Mouse (Mus musculus) fat pad, adult 2 months (tissue): Measurements from ENCODE around the gene Cks2.
"Not testable (repeated sequence)": the region's sequence is repeated elsewhere in the genome, so short reads cannot be mapped to it uniquely, and the experiment has no call there.

Experiments
- DNase-seq: peaks from one replicate; pipeline ENCODE4 v3.0.0-alpha.2; 2011; ENCODE audit warnings: low read depth, low spot score; ENCODE audit errors: extremely low read depth

Cks2 gene

DNA sequence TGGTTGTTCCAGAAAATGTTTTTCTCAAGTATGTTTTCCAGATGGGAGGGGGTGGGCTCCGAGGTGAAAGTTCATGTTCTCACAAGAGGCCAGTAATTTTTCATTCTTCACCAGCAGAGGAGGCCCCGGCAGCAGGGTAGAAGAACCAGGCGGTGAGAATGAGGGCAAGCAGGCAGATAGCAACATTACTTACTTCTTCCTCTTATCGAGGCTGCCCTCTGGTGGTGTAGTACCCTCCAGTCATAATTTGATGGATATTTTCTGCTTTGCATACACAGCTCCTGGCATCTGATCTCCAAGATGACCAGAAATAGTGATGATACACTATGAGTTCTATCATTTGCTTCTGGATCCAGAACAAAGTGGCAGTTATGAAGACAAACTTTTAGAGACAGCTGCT is 6.1 kb upstream of the Cks2 start:
- no peak for DNase-seq

DNA sequence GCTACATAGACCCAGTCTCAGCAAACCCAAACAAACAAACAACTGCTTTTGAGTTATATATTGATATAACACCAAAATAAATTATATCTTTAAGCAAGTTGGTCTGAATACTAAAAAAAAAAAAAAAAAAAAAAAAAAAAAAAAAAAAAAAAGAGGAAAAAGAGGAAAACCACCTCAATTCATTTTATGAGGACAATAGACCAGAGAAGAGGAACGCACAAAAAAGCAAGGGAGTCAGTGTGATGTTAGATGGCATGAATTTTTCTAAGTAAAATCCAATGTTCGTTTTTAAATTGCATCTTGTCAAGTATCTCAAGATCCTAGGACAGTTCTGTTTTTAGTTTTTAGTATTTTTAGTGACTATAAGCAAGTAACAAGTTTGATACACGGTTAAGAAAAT is 3.6 kb upstream of the Cks2 start:
- no peak for DNase-seq

DNA sequence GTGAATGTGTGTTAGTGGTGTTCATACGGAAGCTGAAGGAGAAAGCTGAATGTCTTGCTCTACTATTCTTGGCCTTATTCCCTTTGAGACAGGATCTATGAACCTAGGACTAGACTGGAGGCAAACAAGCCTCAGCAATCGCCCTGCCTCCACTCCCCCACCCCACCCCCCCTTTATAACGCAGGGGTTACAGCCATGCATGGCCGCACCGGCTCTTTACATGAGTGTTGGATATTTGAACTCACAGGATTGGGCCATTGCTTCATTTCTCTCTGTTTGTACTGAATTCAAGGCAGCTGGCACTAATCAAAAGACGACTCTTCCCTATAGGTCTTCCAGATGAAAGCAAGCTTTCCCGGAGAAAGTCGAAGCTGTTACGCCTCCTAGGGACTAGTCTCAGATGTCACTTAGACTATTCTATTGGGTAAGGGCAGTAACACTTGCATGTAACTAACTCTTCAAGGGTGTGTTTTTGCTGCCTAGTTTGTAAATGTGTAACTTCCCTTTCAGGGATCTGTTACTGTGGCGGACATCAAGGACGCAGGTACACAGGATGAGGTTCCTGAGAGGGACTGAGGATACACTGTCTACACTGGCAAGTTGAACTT is 2.8 kb upstream of the Cks2 start:
- no peak for DNase-seq

DNA sequence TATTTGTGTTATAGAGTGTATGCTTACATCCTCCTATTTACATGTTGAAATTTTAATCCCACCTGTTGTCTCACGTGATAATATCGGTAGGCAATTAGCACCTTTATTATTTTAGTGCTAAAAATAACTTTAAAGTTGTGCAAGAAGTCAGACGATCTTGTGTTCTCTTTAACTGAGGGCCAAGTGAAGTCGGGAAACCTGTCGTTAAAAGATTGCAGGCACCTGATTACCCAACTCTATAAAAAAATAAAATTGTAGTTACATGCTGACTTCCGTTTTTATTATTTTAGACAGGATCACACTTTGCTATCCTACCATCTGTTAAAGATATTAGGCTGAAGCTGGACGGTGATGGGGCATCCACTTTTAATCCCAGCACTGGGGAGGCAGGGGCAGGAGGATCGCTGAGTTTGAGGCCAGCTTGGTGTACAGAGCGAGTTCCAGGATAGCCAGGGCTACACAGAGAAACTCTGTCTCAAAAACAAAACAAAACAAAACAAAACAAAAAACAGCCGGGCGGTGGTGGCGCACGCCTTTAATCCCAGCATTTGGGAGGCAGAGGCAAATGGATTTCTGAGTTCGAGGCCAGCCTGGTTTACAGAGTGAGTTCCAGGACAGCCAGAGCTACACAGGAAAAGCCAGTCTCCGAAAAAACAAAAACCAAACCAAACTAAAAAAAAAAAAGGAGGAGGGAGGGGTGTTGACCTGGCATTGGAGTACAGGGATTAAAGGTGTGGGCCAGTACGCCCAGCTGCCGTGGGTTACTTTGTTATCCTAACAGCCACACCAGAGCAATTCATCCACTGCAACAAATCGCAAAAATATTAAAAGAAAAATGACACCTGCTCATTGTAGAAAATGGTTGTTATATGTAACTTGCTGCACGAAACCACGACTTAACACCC is 856 bp upstream of the Cks2 start:
- no peak for DNase-seq

DNA sequence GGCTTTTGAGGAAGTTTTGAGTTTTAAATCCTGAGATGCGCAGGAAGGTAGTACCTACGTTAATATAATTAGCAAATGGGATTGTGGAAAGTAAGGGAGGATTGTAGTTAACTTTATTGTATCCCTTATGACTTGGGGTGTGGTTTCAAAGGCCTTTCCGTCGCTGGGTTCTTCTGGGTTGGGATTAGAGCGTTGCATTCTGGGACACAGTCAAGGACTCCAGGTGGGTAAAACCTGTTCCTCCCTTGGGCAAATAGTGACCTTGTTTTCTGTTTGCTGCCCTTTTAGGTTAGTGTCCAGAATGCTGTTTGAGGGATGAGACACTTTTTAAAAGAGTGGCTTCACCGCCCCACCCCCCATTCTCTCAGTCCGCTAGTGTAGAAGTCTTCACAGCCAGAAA is 840 bp downstream of the Cks2 start:
- DNase-seq, result no peak

DNA sequence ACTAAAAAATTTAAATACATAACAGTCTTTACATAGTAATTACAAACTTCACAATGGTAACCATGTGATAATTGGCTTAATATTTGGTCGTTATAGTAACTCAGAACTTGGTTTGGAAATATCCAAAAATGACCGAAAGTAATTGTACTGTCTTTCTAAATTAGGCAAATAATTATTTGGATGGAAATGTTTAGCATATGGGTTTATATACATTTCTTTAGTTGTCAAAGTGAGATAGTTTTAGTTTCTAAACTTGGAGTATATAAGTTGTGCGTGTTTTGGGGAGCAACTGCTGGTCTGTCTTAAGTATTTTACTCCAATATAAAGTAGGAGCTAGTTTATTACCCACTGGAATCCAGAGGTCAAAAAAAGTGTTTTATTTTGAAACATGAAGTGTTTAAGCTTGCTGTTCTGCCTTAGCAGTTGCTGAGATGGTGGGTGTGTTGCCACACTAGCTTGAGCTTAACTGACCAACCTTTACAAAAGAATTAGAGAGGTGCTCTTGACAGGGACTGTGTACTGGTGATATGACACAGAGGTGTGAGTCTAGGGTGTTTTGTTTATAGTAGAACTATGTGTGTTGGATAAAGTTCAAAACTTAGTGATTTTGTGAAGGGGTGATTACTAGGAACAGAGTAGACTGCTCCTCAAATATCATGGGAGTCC is 1.5 kb downstream of the Cks2 start:
- DNase-seq, result no peak

DNA sequence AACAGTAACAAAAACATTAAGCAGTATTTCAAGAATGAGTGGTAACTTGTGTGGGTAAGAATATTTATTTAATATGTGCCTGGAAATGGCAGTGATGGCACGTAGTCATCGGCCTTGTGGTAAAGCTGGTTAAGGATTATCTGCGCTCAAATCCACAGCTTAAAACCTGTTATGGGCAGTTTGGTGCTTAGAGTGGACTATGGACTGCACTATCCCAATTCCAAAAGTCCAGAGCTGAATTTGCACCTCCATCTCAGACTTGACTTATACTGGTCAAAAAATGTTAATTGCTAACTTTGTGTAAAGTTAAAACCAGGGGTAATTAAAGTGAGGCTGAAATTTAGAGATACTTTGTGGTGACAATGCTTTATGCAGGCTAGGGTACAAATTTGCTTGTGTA is 2.7 kb downstream of the Cks2 start:
- no peak for DNase-seq

DNA sequence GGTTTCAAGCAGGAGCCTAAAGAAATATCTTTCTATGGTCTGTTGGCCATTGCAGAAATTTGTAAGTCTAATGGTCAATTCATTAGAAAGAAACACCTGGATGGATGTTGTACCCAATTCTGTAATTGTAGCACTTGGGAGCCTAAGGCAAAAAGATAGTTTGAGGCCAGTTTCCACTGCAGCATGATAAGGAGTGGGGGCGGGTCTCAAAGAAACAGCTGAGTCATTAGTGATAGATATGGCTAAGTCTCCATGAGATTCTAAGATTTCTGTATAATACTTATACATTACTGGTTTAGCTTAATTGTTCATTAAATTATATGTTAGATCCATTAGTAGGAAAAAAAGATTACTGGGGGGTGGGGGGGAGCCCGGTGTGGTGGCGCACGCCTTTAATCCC is 3.2 kb downstream of the Cks2 start:
- DNase-seq, result no peak

DNA sequence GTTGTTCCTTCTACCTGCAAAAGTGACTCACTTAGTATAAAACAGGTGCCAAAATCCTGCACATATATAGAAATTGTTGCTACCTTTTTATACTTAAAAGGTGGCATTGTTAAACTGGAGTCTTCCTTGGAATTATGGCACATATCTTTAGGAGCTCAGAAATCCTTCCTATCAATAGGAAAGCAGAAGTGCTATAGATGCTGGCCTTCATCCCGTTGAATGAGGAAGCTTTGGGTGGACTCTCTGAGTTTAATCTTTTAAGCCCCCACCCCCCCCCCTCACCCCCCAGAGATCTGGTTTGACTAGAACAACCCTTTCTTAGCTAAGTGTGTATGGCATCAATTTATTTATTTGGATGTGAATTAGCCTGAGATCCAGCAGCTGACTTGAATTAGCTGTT is 4.7 kb downstream of the Cks2 start:
- no peak for DNase-seq

DNA sequence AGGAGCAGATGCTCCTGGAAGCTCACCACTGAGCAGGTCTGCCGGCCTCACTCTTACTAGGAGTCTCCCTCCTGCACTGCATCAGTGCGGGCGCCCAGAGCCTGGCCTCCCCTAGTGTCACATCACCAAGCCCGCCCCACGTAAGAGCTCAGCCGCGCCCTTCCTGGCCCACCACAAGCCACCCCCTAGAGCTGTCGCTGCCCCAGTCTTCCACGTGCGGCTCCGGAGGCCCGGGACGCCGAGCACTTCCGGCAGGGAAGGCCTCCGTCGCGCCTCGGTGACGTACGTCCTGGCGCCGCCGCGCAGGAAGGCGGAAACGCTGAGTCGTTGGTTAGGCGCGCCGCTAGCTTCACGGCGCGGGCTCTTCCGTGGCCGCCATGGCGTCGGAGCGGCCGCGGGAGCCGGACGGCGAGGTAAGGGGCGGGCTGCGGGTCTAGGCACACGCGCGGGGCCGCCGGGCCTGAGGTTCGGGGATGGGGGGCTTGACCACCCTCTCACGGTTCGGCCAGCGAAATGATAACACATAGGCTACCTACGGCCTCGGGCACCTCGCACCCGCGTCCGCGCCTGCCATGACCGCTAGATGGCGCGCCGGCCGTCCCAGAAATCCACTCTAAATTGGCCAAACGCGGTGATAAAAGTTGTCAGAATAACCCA is 6.5 kb downstream of the Cks2 start, which contains the start of gene Secisbp2:
TSS of gene Secisbp2 (plus strand) at position 290 of the 657 bp plus-strand sequence.
- no peak for DNase-seq

DNA sequence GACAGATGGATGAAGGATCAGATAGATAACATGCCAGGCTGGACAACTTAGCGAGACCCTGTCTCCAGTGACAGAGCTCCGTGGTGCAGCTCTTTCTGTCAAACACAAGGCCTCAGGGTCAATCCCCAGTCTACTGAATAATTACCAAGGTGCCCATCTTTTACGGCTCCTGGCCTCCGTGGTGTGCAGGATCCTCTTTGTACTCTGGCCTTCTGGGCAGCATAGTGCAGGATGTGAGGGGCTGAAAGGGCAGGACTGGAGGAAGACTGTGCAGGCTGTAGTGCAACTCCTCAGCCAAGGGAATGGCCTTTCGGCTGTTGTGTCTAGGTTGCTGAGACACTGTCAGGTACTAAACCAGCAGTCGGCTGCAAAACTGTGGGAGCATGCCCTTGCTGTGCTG is 8.1 kb downstream of the Cks2 start:
- no peak for DNase-seq

DNA sequence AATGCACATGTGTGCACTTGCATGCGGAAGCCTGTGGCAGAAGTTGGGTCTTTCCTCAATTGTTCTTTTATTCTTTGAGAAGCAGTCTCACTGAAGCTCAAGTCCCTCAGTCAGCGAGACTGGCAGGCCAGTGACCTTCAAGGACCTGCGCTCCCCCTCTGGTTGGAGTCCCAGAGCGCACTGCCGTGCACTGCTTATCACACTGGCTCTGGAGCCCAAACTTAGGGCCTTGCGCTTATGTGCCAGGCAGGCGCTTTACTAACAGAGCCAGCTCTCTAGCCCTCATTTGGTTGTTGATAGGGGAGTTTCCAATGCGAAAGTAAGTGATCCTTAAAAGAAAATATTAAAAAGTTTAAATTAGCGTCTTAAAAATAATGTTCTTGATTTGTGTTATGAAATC is 8.9 kb downstream of the Cks2 start:
- DNase-seq, result no peak

DNA sequence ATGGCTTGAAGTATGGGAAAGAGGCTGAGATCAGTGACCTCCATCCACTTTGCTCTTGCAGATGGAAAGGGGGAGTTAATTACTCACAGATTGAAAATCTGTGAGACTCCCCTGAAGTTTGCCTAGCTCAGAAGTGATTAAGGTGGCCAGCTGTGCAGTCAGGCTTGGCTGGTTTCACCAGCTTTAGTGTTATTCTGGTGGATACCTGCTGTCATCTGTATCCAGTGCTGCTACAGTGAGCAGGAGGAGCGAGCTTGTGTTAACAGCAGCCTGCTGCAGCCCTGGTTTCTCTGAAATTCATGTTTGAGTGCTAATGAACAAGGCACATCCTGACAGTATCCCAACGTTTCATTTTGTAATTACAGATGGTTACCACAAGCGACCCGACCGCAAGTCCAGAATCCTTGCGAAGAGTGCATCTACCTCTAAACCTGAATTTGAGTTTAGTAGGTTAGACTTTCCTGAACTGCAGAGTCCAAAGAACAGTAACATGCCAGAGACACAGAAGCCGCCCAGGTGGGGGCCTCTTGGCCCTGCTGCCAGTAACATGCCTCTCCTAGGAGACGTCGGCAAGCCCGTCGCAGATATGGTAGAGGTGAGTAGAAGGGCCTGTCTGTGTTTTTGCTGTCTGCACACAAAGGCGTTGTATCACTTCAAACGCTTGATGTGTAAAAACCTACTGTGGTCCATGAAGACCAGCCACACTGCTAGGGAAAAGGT is 11.6 kb downstream of the Cks2 start:
- DNase-seq, result no peak

DNA sequence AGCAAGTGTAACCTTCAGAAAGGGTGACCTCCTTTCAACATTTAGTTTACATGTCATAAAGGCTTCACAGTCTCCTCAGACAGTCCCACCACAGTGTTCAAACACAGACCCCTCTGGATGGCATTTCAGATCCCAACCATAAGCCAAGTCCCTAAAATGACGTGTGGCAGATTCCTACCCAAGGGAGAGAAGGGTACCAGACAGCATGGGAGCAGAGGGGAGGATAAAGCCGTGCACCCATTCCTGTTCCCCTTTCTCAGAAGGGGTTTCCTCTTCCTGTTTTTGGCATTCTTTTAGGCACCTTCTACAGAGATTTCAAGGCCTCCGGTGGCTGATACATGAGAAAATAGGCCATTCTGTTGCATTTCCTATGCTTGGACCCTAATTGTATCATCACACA is 13.1 kb downstream of the Cks2 start:
- DNase-seq, result no peak

DNA sequence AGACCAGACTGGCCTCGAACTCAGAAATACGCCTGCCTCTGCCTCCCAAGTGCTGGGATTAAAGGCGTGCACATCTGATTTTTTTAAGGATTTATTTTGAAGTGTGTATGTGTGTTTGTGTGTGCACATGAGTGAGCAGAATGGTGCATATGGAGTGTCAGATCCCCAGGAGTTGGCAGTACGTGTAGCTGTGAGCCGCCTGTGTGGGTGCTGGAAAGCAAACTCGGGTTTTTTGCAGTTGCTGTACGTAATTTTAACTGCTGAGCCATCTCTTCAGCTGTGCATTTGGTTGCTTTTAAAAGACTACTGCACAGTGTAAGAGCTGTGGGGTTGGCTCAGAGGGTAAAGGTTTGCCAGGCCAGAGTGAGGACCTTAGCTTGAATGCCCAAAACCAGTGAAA is 14.5 kb downstream of the Cks2 start:
- no peak for DNase-seq

DNA sequence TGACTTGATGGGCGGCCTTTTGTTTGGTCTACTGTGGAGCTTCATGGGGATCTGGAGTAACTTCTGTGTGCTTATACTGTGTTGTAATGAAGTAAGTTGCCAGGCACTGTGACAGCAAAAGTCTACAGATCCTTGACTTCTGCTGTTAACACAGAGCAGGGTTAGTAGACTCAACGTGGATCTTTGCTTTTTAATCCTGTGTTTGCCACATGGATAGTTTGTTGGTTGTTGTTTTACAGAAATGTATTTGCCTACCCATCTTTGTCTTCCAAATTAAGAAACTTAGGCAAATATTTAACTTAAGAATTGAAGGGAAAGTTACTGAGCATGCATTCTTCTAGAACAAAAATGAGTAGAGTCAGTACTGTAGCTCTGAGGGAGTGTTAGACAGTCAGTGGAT is 18.5 kb downstream of the Cks2 start:
- no peak for DNase-seq

DNA sequence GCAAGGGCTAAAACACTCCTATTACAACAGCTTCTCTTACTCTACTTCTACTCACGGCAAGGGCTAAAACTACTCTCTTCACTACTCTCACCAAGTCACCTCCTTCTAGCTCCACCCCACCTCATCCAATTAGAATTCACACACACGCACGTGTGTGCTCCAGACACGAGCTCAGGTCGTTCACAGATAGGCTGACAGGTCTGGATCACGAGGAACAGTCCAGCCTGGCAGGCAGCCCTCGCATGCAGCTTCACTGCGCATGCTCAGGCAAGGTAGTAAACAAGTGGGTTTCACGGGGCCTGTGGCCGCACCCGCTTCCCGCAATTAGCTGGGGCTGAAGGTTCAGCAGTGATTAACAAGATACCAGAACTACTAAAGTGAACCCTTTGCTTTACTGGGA is 23.2 kb downstream of the Cks2 start:
- DNase-seq, result not testable (repeated sequence)

DNA sequence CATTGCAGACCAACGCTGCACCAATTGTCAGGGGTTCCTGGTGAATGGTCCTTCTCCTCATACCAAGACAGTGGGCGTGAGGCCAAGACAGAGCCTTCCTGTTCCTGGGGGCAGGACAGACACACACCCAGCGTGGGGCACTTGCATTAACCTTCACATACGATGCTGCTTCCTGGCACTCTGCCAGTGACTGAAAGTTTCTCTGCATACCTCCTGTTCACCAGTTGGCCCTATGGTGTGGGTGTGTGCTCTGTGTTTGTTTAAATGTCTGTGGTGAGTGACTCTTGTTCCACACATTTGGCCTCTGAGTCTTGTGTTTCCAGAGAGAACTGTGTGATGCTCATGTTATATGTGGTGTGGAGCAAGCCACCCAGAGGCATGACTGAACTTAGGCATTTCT is 31.6 kb downstream of the Cks2 start:
- DNase-seq, result no peak

DNA sequence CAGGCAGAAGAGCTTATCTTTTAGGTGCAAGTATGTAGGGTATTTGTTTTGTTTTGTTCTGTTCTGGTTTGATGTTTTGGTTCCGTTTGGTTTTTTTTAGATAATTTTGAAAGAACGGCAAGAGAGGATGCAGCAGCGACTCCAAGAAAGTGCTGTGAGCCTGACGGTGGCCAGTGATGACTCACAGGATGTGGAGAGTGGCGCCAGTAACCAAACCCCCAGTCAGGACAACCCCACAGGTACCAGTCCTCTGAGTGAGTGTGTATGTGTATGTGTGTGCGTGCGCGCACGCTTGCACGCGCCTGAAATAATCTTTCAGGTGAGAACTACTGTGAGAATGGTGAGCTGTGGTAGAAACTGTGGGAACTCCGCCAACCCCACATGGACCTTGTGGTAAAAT is 32.0 kb downstream of the Cks2 start:
- no peak for DNase-seq

DNA sequence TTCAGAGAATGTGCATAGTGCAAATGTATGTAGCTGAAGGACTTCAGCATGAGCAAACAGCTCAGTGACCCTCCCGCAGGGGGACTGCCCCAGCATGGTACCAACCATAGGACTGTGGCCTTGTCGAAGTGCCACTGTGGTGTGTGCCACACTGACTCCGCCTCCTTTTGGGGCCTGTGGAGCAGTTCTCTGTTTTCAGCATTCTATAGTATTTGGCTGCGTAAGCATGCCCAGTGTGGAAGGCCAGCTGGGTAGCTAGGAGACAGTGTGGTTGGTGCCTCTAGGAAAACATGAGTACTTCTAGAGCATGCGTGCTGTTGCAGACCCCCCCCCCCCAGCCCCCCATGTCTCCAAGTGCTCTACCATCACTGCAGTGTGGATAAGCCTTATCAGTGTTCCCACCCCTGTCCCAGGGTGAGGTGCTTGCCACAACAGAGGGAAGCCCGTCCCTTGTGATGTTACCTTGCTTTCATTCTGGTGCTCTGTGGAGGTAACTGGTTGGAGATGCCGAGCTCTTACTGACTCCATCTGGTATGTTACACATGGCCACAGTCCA is 32.7 kb downstream of the Cks2 start:
- DNase-seq, result no peak

DNA sequence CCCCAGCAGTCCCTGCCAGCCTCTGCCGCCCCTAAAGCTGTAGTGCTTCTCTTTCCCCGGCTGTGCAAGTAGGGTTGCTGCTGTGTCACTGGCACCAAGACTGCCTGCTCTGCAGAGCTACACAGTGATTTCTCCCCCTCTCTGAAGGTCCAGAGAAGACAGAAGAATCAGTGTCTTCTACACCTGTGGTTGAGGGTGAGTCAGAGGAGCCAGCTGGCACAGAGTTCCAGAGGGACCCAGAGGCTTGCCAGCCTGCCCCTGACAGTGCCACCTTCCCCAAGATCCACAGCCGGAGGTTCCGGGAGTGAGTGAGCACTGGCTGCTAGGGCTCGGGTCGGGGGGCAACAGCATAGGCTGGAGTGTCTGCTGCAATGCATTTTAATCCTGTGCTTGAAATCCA is 33.7 kb downstream of the Cks2 start:
- DNase-seq, result no peak
